Comparison of ENCODE assay signal across 15 mouse cellular contexts in the genomic region with DNA sequence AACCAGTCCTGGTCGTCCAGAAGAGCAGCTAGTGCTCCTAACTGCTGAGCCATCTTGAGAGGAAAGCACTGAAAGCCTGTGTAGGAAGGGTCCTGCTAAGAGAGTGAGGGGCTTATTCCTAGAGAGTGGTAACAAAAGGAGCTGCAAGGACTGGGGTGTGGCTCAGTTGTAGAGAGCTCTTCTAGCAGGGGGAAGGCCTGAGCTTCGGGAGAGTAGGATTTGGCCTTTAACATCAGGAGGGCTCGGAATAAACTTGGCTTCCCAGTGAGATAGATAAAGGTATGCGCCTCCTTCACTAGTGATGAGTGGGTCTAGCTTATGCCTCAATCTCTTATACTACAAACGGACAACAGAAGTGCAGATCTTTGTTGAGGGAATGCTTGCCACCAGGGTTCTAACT.
"Had no signal": no experiment of that assay in that cellular context is flagged by ENCODE, and none has a peak within 500 bp of the region (broad histone marks: within the 10 kb centered on the region; RNA-seq: fewer than 3 reads in every experiment).

No protein-coding gene starts in this region.

- ATAC-seq: lung, postnatal 0 days; midbrain, embryonic 13.5 days; midbrain, embryonic 15.5 days had no signal

- H3K4me3 ChIP-seq: lung, embryonic 15.5 days; megakaryocyte, embryonic 14.5 days; midbrain, embryonic 13.5 days; midbrain, embryonic 15.5 days; neural tube, embryonic 12.5 days had no signal

- H3K9me3 ChIP-seq: lung, embryonic 15.5 days; midbrain, embryonic 13.5 days; midbrain, embryonic 15.5 days; neural tube, embryonic 12.5 days had no signal

- H3K27ac ChIP-seq: lung, embryonic 15.5 days; macrophage; midbrain, embryonic 13.5 days; midbrain, embryonic 15.5 days; neural tube, embryonic 12.5 days had no signal

- H3K27me3 ChIP-seq: lung, embryonic 15.5 days; midbrain, embryonic 13.5 days; midbrain, embryonic 15.5 days; neural tube, embryonic 12.5 days had no signal

- DNase-seq: lung, adult 2 months; lung, postnatal 14 days; lung, postnatal 36 days; right cerebral cortex, postnatal 14 days; thymus, adult 18-20 months; thymus, postnatal 14 days; thymus, postnatal 36 days had no signal

- H3K36me3 ChIP-seq: lung, embryonic 15.5 days; midbrain, embryonic 13.5 days; midbrain, embryonic 15.5 days; neural tube, embryonic 12.5 days had no signal

- H3K9ac ChIP-seq: lung, embryonic 15.5 days; midbrain, embryonic 13.5 days; midbrain, embryonic 15.5 days; neural tube, embryonic 12.5 days had no signal

- H3K4me1 ChIP-seq: midbrain, embryonic 13.5 days; midbrain, embryonic 15.5 days; neural tube, embryonic 12.5 days had no signal

- H3K4me2 ChIP-seq: lung, embryonic 15.5 days; midbrain, embryonic 11.5 days; midbrain, embryonic 13.5 days; midbrain, embryonic 15.5 days; neural tube, embryonic 12.5 days had no signal
